Mouse (Mus musculus): ENCODE results near the gene Pigt. TPM values are rescaled to one million over a fixed set of nuclear protein-coding genes. Genes with fewer than 3 reads are reported as not detected.

Pigt gene
- polyA plus RNA-seq, 1 experiment from 2014 or later: 54.5 TPM

DNA sequence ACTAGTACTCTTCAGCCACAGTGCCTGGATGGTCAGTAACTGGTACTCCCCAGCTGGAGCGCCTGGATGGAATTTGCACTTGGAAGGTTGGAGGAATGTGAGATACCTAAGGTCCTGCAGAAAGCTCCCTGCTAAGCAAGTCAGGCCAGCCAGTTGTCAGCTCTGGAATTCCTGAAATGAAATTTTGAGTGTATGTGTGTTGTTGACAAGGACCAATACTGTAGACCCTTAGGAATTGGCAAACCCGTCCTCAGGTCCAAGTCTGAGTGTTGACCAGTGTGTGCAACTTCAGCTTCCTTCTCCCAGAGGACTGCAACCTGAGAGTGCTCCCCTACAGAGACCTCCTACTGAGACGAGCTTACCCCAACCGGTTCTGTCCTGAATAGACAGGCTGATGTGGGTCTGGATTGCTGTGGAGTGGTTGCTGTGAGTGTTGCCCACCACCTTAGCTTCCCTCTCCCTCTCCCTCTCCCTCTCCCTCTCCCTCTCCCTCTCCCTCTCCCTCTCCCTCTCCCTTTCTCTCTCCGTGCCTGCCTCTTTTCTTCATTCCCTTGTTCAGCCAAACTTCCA lies 13.4 kb downstream of the Pigt start:
- ATAC-seq (ENCODE audit: extremely low read depth, insufficient number of reproducible peaks, low FRiP score, low TSS enrichment): no peak
- 30% methylated on average over 4 of the region's 5 CpGs for WGBS
- H3K27me3 ChIP-seq (replicated peaks): no peaks in the 10 kb centered on the region
- no peak overlapping the region for H3K27ac ChIP-seq (replicated peaks)
- no peak overlapping the region for H3K4me3 ChIP-seq
- no peak overlapping the region; the same call in 1 of the 2 replicates for H3K9ac ChIP-seq
- H3K9me3 ChIP-seq: no peaks in the 10 kb centered on the region
- H3K36me3 ChIP-seq: peaks cover 15% of the 10 kb centered on the region
- H3K4me2 ChIP-seq: no peak overlapping the region
- 0 out of 2 replicates have a peak, but pooled peaks cover 4% of the 10 kb centered on the region for H3K4me1 ChIP-seq

DNA sequence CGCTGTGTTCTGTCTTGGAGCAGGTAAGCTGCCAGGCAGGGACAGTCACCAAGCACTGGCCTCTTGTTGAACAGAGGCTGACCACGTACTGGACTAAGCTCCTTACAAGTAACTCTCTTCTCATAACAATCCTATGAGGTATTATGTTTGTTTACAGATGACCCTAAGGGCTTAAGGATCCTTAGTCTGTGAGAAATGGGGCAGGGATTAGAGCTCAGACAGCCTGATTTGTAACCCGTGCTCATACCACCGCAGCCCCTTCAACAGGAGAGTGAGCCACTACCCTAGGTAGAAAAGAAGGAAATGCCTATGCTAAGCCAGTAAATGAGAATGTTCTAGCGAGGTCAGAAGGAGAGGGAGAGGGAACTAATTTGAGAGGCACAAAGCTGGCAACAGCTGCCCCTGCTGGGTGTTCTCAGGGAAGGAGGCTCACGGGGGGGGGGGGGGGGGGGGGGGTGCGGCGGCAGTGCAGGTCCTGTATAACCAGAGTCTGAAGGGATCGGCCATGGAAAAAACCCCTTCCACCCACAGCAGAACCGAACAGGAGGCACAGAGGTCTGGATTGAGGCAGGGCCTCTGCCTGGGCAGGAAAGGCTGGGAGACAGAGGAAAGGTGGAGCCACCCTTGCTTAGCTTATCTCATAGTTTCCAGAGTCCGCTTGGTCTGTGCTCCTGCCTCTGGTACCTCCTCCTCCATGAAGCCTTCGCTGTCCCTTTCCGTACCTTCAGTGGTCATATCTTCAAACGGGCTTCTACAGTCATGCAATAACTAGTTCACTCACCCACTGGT lies 15.0 kb downstream of the Pigt start:
- Histone ChIP-seq H3K36me3 (no peaks in the 10 kb centered on the region; the same call in 1 of the 2 replicates), H3K27ac (replicated peaks) (peak overlapping the region; percentile 66), H3K4me1 (0 out of 2 replicates have a peak, but pooled peaks cover 4% of the 10 kb centered on the region), H3K27me3 (replicated peaks) (no peaks in the 10 kb centered on the region), H3K4me2 (no peak overlapping the region), H3K4me3 (no peak overlapping the region), H3K9ac (no peak overlapping the region), H3K9me3 (no peaks in the 10 kb centered on the region)
- ATAC-seq (ENCODE audit: extremely low read depth, insufficient number of reproducible peaks, low FRiP score, low TSS enrichment): no peak
- 48% methylated on average over 11 of the region's 14 CpGs for WGBS

DNA sequence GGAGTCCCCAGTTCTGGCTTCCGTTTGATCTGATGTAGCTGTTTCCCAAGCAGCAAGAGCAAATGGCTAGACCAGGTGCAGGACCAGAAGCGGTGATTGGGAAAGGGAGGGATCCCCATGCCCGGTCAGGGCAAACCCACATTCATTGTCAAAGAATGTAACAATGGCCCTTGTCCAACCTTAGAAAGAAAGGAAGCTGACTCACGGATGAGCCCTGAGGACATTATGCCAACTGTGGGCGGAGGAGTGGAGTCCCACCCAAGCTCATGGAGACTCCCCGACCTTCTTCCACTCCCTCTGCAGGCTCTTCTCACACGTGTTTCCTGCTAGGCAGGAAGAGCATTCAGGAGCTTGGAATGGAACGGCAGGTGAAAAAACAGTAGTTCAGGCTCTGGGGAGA lies 16.1 kb downstream of the Pigt start:
- peaks cover 12% of the 10 kb centered on the region for H3K4me1 ChIP-seq
- no peaks in the 10 kb centered on the region for H3K36me3 ChIP-seq
- peak overlapping the region; percentile 66 for H3K27ac ChIP-seq (replicated peaks)
- H3K27me3 ChIP-seq (replicated peaks): no peaks in the 10 kb centered on the region
- H3K4me2 ChIP-seq: no peak overlapping the region
- no peak overlapping the region for H3K4me3 ChIP-seq
- no peaks in the 10 kb centered on the region for H3K9me3 ChIP-seq
- H3K9ac ChIP-seq: no peak overlapping the region
- WGBS: 56% methylated on average over 8 of the region's 8 CpGs
- no peak for ATAC-seq (ENCODE audit: extremely low read depth, insufficient number of reproducible peaks, low FRiP score, low TSS enrichment)

DNA sequence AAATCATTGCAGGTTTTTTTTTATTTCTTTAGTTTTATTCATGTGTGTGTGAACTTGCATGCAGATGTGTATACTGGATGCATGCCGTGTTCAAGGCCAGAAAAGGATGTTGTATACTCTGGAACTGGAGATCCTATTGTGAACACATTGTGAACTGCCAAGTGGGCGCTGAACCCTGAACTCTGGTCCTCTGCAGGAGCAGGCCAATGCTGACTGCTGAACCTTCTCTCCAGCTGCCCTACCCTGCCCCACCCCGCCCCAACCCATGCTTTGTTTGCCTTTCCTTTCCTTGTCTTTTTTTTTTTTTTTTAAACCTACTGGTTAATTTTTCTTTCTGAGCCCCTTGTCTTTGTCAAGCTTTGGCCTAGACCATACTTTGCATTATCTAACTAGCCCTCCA lies 17.6 kb downstream of the Pigt start:
- H3K9ac ChIP-seq: no peak overlapping the region
- no peak overlapping the region for H3K27ac ChIP-seq (replicated peaks)
- no peak for ATAC-seq (ENCODE audit: extremely low read depth, insufficient number of reproducible peaks, low FRiP score, low TSS enrichment)
- no peak overlapping the region for H3K4me2 ChIP-seq
- 76% methylated on average over 3 of the region's 3 CpGs for WGBS
- H3K36me3 ChIP-seq: no peaks in the 10 kb centered on the region
- H3K4me1 ChIP-seq: peaks cover 20% of the 10 kb centered on the region
- H3K27me3 ChIP-seq (replicated peaks): no peaks in the 10 kb centered on the region
- no peak overlapping the region for H3K4me3 ChIP-seq
- H3K9me3 ChIP-seq: no peaks in the 10 kb centered on the region

DNA sequence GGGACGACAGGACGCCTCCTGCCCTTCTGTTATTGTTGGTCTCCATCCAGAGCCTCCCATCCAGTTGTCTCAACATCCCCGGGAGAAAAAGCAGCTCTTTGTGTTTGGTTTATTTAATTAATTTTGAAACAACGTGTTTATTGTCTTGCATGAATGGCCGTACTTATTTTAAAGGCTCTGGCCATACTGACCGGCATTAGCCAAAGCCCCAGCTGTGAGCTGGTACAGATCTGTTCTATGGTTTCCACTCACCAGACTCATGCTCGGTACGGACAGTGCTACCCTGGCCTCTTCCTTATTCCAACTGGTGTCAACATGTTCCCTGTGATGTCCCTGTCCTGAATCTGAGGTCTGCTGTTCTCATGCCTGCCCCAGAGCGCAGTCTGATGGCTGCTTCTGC lies 18.6 kb downstream of the Pigt start:
- H3K9me3 ChIP-seq: no peaks in the 10 kb centered on the region
- H3K4me1 ChIP-seq: peaks cover 16% of the 10 kb centered on the region
- H3K36me3 ChIP-seq: no peaks in the 10 kb centered on the region
- 0 out of 2 replicates have a peak, but pooled peaks cover under 1% of the 10 kb centered on the region for H3K27me3 ChIP-seq (replicated peaks)
- no peak overlapping the region for H3K4me3 ChIP-seq
- no peak overlapping the region for H3K4me2 ChIP-seq
- 56% methylated on average over 9 of the region's 9 CpGs for WGBS
- no peak overlapping the region for H3K27ac ChIP-seq (replicated peaks)
- no peak overlapping the region for H3K9ac ChIP-seq
- no peak for ATAC-seq (ENCODE audit: extremely low read depth, insufficient number of reproducible peaks, low FRiP score, low TSS enrichment)

DNA sequence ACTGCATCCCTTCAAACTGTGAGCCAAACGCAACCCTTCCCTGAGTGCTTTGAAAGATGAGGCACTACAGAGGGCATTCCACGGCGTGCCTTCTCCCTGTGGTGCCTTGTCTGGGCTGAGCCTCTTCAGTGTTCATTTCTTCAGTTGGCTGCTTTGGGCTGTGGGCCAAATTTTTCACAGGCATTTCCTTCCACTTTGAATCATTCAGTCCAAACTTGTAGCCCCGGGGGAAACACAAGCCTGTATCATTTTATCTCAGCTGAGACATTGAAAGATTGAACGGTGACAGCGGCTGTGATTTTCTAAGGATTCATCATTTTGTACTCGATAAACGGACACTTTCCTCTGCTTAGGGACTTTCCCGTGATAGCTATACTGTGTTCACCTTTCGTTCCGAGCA lies 19.3 kb downstream of the Pigt start:
- no peaks in the 10 kb centered on the region for H3K9me3 ChIP-seq
- ATAC-seq (ENCODE audit: extremely low read depth, insufficient number of reproducible peaks, low FRiP score, low TSS enrichment): no peak
- H3K4me1 ChIP-seq: peaks cover 16% of the 10 kb centered on the region
- no peak overlapping the region for H3K27ac ChIP-seq (replicated peaks)
- WGBS: 78% methylated on average over 11 of the region's 11 CpGs
- H3K9ac ChIP-seq: no peak overlapping the region
- peaks cover 7% of the 10 kb centered on the region for H3K27me3 ChIP-seq (replicated peaks)
- H3K4me3 ChIP-seq: no peak overlapping the region
- H3K36me3 ChIP-seq: no peaks in the 10 kb centered on the region
- H3K4me2 ChIP-seq: no peak overlapping the region

DNA sequence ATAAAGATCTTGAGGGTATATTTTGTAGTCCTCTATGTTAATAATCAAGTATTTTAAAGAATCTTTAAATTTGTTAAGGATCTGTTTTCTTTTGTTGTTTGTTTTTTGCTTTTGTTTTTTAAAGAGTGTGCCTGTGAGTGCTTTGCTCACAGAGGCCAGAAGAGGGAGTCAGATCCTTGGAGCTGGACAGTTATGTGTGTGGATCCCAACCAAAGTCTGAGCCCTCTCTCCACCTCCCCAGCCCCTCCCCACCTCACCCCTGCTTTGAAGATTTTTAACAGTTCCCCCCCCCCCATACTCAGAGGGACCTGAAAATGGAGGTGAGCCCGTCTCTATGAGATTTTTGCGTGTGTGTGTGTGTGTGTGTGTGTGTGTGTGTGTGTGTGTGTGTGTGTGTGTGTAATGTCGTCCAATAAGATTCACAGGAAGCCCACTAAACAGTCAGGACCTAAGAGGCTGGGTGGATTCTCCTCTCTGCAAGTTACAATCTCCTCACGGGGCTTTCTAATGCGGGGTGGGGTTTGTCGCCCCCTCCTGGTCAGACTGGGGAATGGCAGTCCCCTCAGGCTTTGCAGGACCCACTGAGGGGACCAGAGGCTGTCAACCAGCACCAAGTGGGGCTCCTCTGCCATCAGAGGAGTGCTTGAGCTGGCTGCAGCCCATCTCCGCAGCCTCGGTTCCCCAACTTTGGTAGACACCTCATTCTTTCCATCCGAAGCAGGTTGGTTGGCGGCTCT lies 20.3 kb downstream of the Pigt start:
- Histone ChIP-seq H3K27me3 (replicated peaks) (peaks cover 18% of the 10 kb centered on the region), H3K4me1 (peaks cover 16% of the 10 kb centered on the region), H3K4me2 (no peak overlapping the region), H3K9me3 (peaks cover 3% of the 10 kb centered on the region; the same call in 1 of the 2 replicates), H3K4me3 (no peak overlapping the region), H3K9ac (no peak overlapping the region), H3K27ac (replicated peaks) (peak overlapping the region; percentile 74), H3K36me3 (no peaks in the 10 kb centered on the region)
- no peak for ATAC-seq (ENCODE audit: extremely low read depth, insufficient number of reproducible peaks, low FRiP score, low TSS enrichment)
- WGBS: 26% methylated on average over 9 of the region's 10 CpGs

DNA sequence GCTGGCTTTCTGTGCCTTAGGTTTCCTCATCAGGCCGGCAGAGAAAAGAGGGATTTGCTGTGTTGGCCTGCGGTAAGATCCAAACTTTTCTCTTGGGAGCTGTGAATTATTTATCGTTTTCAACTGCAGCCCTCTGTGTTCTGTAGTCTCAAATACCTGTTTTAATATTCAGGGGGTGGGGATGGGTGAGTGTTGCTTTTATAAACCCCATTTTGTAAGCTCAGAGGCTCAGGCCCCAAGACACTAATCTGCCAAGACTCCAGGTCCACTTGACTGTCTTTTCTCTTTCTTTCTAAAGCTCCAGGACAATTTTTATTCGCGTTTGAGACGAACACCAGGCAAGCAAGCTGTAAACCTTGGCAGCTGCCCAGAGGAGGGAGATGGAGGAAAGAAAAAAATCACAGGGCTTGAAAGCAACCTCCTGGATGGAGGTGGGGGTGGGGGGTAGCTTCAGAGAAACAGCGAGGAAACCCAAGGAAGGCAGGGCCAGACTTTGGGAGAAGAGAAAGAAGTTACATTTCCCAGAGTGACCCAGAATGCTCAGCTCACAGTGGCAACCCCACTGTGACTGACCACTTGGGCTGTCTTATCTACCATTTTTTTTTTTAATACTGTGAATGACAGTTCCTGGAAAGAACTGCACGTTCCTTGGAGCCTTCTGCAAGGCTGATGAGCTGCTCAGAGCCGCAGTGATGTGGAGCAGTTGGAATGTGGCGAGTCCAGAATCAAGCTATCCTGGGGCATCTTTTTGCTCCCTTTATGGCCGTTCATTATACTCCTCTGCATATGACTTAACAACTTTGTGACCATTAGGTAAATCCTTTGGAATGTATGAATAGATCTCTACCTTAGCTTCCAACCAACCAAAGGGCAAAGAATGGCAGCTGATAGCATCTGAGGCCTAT lies 21.2 kb downstream of the Pigt start:
- Histone ChIP-seq H3K4me3 (no peak overlapping the region), H3K4me1 (peaks cover 16% of the 10 kb centered on the region), H3K27me3 (replicated peaks) (peaks cover 24% of the 10 kb centered on the region), H3K27ac (replicated peaks) (peak overlapping the region; percentile 74), H3K4me2 (no peak overlapping the region), H3K9ac (0 out of 2 replicates have a peak overlapping the region, but pooled peaks have one; percentile 37), H3K9me3 (peaks cover 9% of the 10 kb centered on the region; the same call in 1 of the 2 replicates), H3K36me3 (no peaks in the 10 kb centered on the region)
- WGBS: 32% methylated on average over 11 of the region's 11 CpGs
- ATAC-seq (ENCODE audit: extremely low read depth, insufficient number of reproducible peaks, low FRiP score, low TSS enrichment): no peak

DNA sequence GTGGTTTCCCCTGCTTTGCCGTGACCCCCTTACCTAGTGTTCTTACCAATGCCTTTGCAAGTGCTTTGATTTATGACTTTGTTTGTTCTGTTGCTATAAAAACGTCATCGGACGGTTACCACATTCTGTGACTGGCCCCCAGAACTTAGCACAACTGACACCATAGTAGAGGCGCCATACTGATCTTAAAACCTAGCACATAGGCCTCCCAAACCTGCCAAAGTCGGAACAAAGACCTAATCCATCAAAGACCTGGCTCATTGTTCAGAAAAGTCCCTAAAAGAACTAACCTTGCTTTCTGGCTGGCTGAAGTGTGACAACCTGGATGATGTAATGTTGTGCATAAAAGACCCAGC lies 21.8 kb downstream of the Pigt start:
- no peak for ATAC-seq (ENCODE audit: extremely low read depth, insufficient number of reproducible peaks, low FRiP score, low TSS enrichment)
- Histone ChIP-seq H3K4me3 (no peak overlapping the region), H3K9me3 (peaks cover 9% of the 10 kb centered on the region; the same call in 1 of the 2 replicates), H3K9ac (no peak overlapping the region), H3K36me3 (no peaks in the 10 kb centered on the region), H3K27me3 (replicated peaks) (peaks cover 24% of the 10 kb centered on the region), H3K4me2 (no peak overlapping the region), H3K27ac (replicated peaks) (0 out of 2 replicates have a peak overlapping the region, but pooled peaks have one; percentile 74), H3K4me1 (peaks cover 16% of the 10 kb centered on the region)
- WGBS: 71% methylated on average over 6 of the region's 6 CpGs

DNA sequence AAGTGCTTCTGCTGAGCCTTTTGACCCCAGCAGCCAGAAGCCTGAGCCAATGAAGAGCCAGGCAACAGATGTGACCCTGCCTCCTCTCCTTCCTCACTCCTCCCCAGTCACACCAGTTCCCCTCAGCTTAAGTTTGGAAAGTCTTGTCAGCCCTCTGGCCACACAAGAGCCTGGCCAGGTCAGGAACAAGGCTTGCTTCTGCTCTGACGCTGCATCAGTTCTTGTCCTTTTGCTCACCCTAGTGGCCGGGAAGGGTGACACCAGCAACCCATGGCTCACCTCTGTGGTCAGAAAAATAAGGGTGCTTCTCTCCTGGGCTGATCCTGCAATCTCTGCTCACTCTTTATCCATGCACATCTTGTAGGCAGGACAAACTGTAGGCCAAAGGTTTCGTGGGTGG lies 23.5 kb downstream of the Pigt start:
- Histone ChIP-seq H3K4me3 (no peak overlapping the region), H3K27me3 (replicated peaks) (peaks cover 24% of the 10 kb centered on the region), H3K27ac (replicated peaks) (no peak overlapping the region), H3K4me2 (no peak overlapping the region), H3K36me3 (no peaks in the 10 kb centered on the region), H3K4me1 (peaks cover 16% of the 10 kb centered on the region), H3K9ac (no peak overlapping the region), H3K9me3 (peaks cover 10% of the 10 kb centered on the region)
- no peak for ATAC-seq (ENCODE audit: extremely low read depth, insufficient number of reproducible peaks, low FRiP score, low TSS enrichment)
- WGBS: 7% methylated on average over 3 of the region's 3 CpGs

DNA sequence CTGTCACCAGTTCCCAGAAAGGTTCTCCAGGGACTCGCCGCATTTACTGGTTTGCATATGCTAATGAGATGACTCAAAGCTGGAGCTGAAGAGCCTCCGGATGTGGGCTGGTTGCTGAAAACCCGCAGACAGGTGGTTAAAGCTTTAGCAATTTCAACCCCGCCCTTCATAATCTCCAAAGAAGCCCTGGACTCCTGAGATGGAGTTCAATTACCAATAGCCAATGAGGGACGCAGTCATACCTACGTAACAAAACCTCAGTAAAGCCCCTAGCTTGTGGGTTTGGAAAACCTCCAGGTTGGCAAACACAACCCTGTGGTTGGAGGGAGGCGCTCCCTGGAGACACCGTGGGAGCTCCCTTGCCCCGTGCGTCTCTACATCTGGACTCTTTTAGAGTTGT lies 24.5 kb downstream of the Pigt start:
- Histone ChIP-seq H3K27me3 (replicated peaks) (peaks cover 24% of the 10 kb centered on the region), H3K27ac (replicated peaks) (no peak overlapping the region), H3K4me2 (no peak overlapping the region), H3K4me3 (no peak overlapping the region), H3K4me1 (peaks cover 16% of the 10 kb centered on the region), H3K36me3 (no peaks in the 10 kb centered on the region), H3K9ac (no peak overlapping the region), H3K9me3 (peaks cover 18% of the 10 kb centered on the region)
- 16% methylated on average over 11 of the region's 11 CpGs for WGBS
- no peak for ATAC-seq (ENCODE audit: extremely low read depth, insufficient number of reproducible peaks, low FRiP score, low TSS enrichment)
